Mouse (Mus musculus) erythroblast, embryonic 14.5 days (primary cell): Measurements from ENCODE around the gene Sema5b.

Source experiments
- GATA1 ChIP-seq: IDR thresholded peaks from 2 replicates; pipeline ENCODE4 v1.6.1; 2012; ENCODE audit warnings: low read length, inconsistent platforms, mixed read lengths
- TAL1 ChIP-seq: IDR thresholded peaks from 3 replicates; pipeline ENCODE4 v1.6.1; 2012; ENCODE audit warnings: low read length, inconsistent platforms, mixed read lengths

DNA sequence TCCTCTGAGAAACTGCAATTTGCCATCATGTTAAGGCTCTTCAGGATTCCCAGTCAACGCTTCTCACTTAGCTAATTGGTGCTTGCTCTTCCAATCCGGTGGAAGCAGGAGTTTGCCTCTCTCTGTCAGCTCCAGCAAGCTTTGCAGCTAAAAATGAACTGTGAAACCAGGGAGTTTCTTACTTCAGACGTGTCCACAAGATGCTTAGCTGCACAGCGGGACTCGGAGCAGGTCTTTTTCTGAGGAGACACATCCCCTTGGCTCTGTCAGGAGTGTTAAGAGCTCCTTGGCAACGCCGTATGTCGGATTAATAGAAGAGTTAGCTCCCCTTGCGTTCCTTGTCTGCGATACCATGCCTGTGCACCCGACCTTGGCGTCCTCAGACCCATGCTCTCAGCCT lies 29.7 kb downstream of the Sema5b start:
- no peak for TF ChIP-seq GATA1
- no peak for TF ChIP-seq TAL1
